Mouse (Mus musculus) liver, embryonic 13.5 days (tissue): ENCODE results near the gene Furin. TPM values are rescaled to one million over a fixed set of nuclear protein-coding genes. Genes with fewer than 3 reads are reported as not detected.
A peak's percentile ranks its signal among the peaks of the same experiment; 100 is the strongest.

Experiments
- ATAC-seq: fragments of 200-750 bp; cut with Nextera tagmentation; 2 replicates; pipeline ENCODE4 v1.8.0; 2017; ENCODE audit warnings: low read depth, mild to moderate bottlenecking, moderate number of reproducible peaks, moderate library complexity
- DNase-seq: peaks from one replicate; pipeline ENCODE4 v3.0.0; 2022
- H3K27ac ChIP-seq: fragments of 300-500 bp; sonication (generic); 2 replicates; pipeline ENCODE4 v1.5.1; 2015; ENCODE audit warnings: moderate library complexity, mild to moderate bottlenecking, inconsistent platforms
- H3K27me3 ChIP-seq: fragments of 300-500 bp; sonication (generic); 2 replicates; pipeline ENCODE4 v1.6.1; 2015; ENCODE audit warnings: mild to moderate bottlenecking, inconsistent platforms
- H3K36me3 ChIP-seq: fragments of 300-500 bp; sonication (generic); 2 replicates; pipeline ENCODE4 v1.6.1; 2015; ENCODE audit warnings: mild to moderate bottlenecking, inconsistent platforms
- H3K4me1 ChIP-seq: fragments of 300-500 bp; sonication (generic); replicated peaks from 2 replicates; pipeline ENCODE4 v1.6.1; 2015; ENCODE audit warnings: inconsistent platforms
- H3K4me2 ChIP-seq: fragments of 300-500 bp; sonication (generic); 2 replicates; pipeline ENCODE4 v1.6.1; 2015; ENCODE audit warnings: inconsistent platforms, mild to moderate bottlenecking, moderate library complexity
- H3K4me3 ChIP-seq: fragments of 300-500 bp; sonication (generic); replicated peaks from 2 replicates; pipeline ENCODE4 v1.5.1; 2015; ENCODE audit warnings: mild to moderate bottlenecking, inconsistent platforms
- H3K9ac ChIP-seq: fragments of 300-500 bp; sonication (generic); 2 replicates; pipeline ENCODE4 v1.6.1; 2015; ENCODE audit warnings: mild to moderate bottlenecking, inconsistent platforms
- H3K9me3 ChIP-seq: fragments of 300-500 bp; sonication (generic); replicated peaks from 2 replicates; pipeline ENCODE4 v1.6.1; 2016; ENCODE audit warnings: inconsistent platforms
- WGBS: fragments of 180-500 bp; shearing (Covaris S2); methylation state at CpG from one replicate; pipeline ENCODE4 v1.1.7; 2015; ENCODE audit not compliant: insufficient replicate concordance; 5-methylcytosine and 5-hydroxymethylcytosine counted together
- polyA plus RNA-seq: library from polyadenylated mRNA; unstranded; fragments of >200 nt; fragmentation: Nextera tagmentation; extraction: Ambion mirVana; gene quantifications from 2 replicates; pipeline ENCODE4 v1.2.1, GENCODE M21; 2015

Furin gene
- 3.8 and 4.1 TPM in 2 replicates for polyA plus RNA-seq

GRCm38 (mm10) chr7:80405188-80405695 lies at the start of gene Furin:
Furin (minus strand) TSS chr7:80405436.
- no peak within 1 kb of the TSS for H3K27ac ChIP-seq
- DNase-seq (no peak), ATAC-seq (no peak)
- WGBS, result 71% methylated on average over 9 of the region's 9 CpGs
- H3K9ac ChIP-seq, result no peak within 1 kb of the TSS
- no peak within 1 kb of the TSS for H3K4me2 ChIP-seq
- no peaks in the 10 kb centered on the region for H3K9me3 ChIP-seq
- no peak within 1 kb of the TSS for H3K4me3 ChIP-seq
- H3K27me3 ChIP-seq, result peaks cover 81% of the 10 kb centered on the region
- H3K4me1 ChIP-seq, result peaks cover 41% of the 10 kb centered on the region
- no peaks in the 10 kb centered on the region for H3K36me3 ChIP-seq

DNA sequence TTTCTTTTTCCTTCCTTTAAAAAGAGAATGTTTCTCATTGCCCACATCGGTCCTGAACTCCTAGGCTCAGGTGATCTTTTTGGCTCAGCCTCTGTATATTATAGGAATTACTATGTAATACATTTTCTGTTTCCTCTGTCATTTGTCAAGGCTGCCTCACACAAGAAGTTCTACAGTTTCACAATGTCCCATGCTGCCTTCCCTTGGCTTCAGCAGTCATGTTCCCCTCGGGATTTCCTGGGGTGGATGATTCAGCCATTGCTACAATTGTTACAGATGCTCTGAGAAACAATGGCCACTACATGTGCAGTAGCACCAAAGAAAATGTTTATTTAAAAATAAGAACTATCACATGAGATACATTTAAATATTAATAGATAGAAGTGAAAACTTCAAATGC lies 49.5 kb upstream of the Furin start:
- no peak for ATAC-seq
- H3K4me2 ChIP-seq, result no peak overlapping the region
- no peak overlapping the region for H3K27ac ChIP-seq
- no peaks in the 10 kb centered on the region for H3K27me3 ChIP-seq
- DNase-seq, result no peak
- 76% methylated on average over 2 of the region's 2 CpGs for WGBS
- H3K9me3 ChIP-seq, result no peaks in the 10 kb centered on the region
- H3K36me3 ChIP-seq, result peaks cover 82% of the 10 kb centered on the region
- no peak overlapping the region for H3K9ac ChIP-seq
- H3K4me1 ChIP-seq, result peaks cover 48% of the 10 kb centered on the region
- H3K4me3 ChIP-seq, result no peak overlapping the region

- Histone ChIP-seq H3K9ac (no peak overlapping the region), H3K9me3 (no peaks in the 10 kb centered on the region), H3K27me3 (no peaks in the 10 kb centered on the region), H3K4me1 (peaks cover 53% of the 10 kb centered on the region), H3K36me3 (peaks cover 76% of the 10 kb centered on the region), H3K4me2 (no peak overlapping the region), H3K4me3 (no peak overlapping the region), H3K27ac (no peak overlapping the region)
- DNase-seq, result no peak
- ATAC-seq, result no peak
- WGBS, result 65% methylated on average over 5 of the region's 5 CpGs
Measured at GRCm38 (mm10) chr7:80453997-80454396, 48.8 kb upstream of the Furin start.

DNA sequence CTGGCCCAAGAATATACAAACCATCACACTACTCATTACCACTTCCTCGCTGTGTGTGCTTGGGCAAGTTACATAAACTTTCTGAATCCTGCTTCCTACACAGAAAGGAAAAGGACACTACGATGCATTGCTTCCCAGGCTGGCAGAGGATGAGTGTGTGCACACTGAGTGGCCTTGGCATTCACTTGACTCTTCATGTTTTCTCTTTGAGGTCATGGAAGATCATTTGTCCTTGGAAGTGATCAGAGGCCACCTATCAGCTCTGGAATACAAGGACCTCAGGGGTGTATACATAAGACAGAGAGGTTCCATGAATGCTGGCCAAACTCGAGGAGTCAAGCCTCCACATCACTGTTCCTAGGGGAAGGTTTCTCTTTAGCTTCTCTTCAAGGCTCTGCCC lies 47.9 kb upstream of the Furin start:
- no peak for ATAC-seq
- Histone ChIP-seq H3K9ac (no peak overlapping the region), H3K27ac (no peak overlapping the region), H3K4me2 (no peak overlapping the region), H3K36me3 (peaks cover 67% of the 10 kb centered on the region), H3K27me3 (no peaks in the 10 kb centered on the region), H3K4me1 (peaks cover 60% of the 10 kb centered on the region), H3K4me3 (no peak overlapping the region), H3K9me3 (no peaks in the 10 kb centered on the region)
- 93% methylated on average over 3 of the region's 3 CpGs for WGBS
- DNase-seq, result no peak

GRCm38 (mm10) chr7:80452241-80452640 lies 47.0 kb upstream of the Furin start:
- peak overlapping the region; percentile 77 for H3K27ac ChIP-seq
- no peak overlapping the region for H3K9ac ChIP-seq
- DNase-seq, result no peak
- H3K9me3 ChIP-seq, result no peaks in the 10 kb centered on the region
- H3K4me1 ChIP-seq, result peaks cover 59% of the 10 kb centered on the region
- no peak; the same call in 1 of the 2 replicates for ATAC-seq
- H3K27me3 ChIP-seq, result no peaks in the 10 kb centered on the region
- 85% methylated on average over 5 of the region's 5 CpGs for WGBS
- peaks cover 58% of the 10 kb centered on the region for H3K36me3 ChIP-seq
- H3K4me2 ChIP-seq, result no peak overlapping the region
- no peak overlapping the region for H3K4me3 ChIP-seq

GRCm38 (mm10) chr7:80451550-80452232 lies 46.5 kb upstream of the Furin start:
- H3K4me3 ChIP-seq, result no peak overlapping the region
- peak; percentile 66 for ATAC-seq
- H3K27me3 ChIP-seq, result no peaks in the 10 kb centered on the region
- no peak for DNase-seq
- H3K27ac ChIP-seq, result peak overlapping the region; percentile 77
- H3K36me3 ChIP-seq, result peaks cover 53% of the 10 kb centered on the region
- WGBS, result 72% methylated on average over 3 of the region's 3 CpGs
- H3K4me2 ChIP-seq, result 0 out of 2 replicates have a peak overlapping the region, but pooled peaks have one; percentile 11
- H3K4me1 ChIP-seq, result peaks cover 59% of the 10 kb centered on the region
- H3K9ac ChIP-seq, result no peak overlapping the region
- H3K9me3 ChIP-seq, result no peaks in the 10 kb centered on the region

DNA sequence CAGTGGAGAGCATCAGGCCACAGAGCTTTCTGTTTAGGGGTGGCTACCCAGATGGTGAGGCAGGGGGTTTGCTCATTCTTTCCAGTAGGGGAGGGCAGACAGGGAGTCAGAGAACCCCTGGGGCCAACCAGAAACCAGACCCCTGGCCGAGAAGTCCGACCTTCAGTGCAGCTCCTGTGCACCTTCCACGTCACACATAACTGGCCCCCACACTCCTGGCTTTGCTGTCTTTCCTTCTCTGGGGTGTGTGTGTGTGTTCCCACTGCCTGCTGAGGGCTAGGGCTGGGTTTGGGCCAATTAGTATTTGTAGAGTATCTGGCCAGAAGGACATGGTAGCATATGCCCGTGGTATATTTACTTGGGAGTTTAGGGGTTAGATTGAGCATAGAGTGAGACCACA lies 45.1 kb upstream of the Furin start:
- peaks cover 39% of the 10 kb centered on the region for H3K36me3 ChIP-seq
- DNase-seq (no peak), ATAC-seq (no peak)
- no peaks in the 10 kb centered on the region for H3K27me3 ChIP-seq
- H3K4me1 ChIP-seq, result peaks cover 64% of the 10 kb centered on the region
- no peak overlapping the region for H3K9ac ChIP-seq
- H3K4me3 ChIP-seq, result no peak overlapping the region
- WGBS, result 42% methylated on average over 4 of the region's 4 CpGs
- no peaks in the 10 kb centered on the region for H3K9me3 ChIP-seq
- no peak overlapping the region for H3K4me2 ChIP-seq
- H3K27ac ChIP-seq, result peak overlapping the region; percentile 13

GRCm38 (mm10) chr7:80449620-80450091 lies 44.4 kb upstream of the Furin start:
- DNase-seq, result no peak
- WGBS, result 18% methylated on average over 6 of the region's 6 CpGs
- ATAC-seq, result no peak
- H3K27ac ChIP-seq, result peak overlapping the region; percentile 13
- peaks cover 32% of the 10 kb centered on the region for H3K36me3 ChIP-seq
- peak overlapping the region; percentile 8; the same call in 1 of the 2 replicates for H3K9ac ChIP-seq
- no peak overlapping the region for H3K4me2 ChIP-seq
- H3K4me1 ChIP-seq, result peaks cover 71% of the 10 kb centered on the region
- H3K4me3 ChIP-seq, result no peak overlapping the region
- H3K27me3 ChIP-seq, result no peaks in the 10 kb centered on the region
- H3K9me3 ChIP-seq, result no peaks in the 10 kb centered on the region

DNA sequence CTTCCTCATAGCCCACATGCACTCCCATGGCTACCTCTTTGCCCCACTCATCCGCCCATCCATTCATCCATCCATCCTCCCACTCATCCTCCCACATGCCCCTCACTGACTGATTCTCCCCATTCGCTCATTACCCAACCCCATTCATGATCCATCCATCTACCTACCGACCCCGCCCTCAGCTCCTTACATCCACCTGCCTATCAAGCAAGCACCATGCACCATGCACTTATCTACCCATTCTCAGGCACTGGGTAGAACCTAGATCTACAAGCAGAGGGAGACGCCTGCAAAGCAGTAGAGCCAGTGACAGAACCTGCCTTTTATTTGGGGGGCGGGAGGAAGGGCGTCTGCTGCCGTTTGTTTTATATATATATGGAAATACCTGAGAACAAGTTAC lies 42.1 kb upstream of the Furin start:
- no peaks in the 10 kb centered on the region for H3K27me3 ChIP-seq
- peak overlapping the region; percentile 59; the same call in 1 of the 2 replicates for H3K27ac ChIP-seq
- ATAC-seq (peak; percentile 78), DNase-seq (peak; percentile 73)
- no peak overlapping the region for H3K4me3 ChIP-seq
- peaks cover 91% of the 10 kb centered on the region for H3K4me1 ChIP-seq
- H3K4me2 ChIP-seq, result peak overlapping the region; percentile 42
- no peak overlapping the region for H3K9ac ChIP-seq
- 37% methylated on average over 8 of the region's 8 CpGs for WGBS
- peaks cover 10% of the 10 kb centered on the region for H3K36me3 ChIP-seq
- H3K9me3 ChIP-seq, result no peaks in the 10 kb centered on the region

GRCm38 (mm10) chr7:80446221-80446878 lies 41.1 kb upstream of the Furin start:
- H3K27me3 ChIP-seq, result no peaks in the 10 kb centered on the region
- H3K27ac ChIP-seq, result peak overlapping the region; percentile 82; the same call in 1 of the 2 replicates
- H3K9ac ChIP-seq, result 0 out of 2 replicates have a peak overlapping the region, but pooled peaks have one; percentile 4
- no peaks in the 10 kb centered on the region for H3K36me3 ChIP-seq
- WGBS, result 68% methylated on average over 7 of the region's 7 CpGs
- no peaks in the 10 kb centered on the region for H3K9me3 ChIP-seq
- no peak overlapping the region for H3K4me3 ChIP-seq
- ATAC-seq (no peak), DNase-seq (no peak)
- H3K4me1 ChIP-seq, result peaks cover 84% of the 10 kb centered on the region
- no peak overlapping the region for H3K4me2 ChIP-seq

- Histone ChIP-seq H3K4me3 (0 out of 2 replicates have a peak overlapping the region, but pooled peaks have one; percentile 0), H3K9me3 (no peaks in the 10 kb centered on the region), H3K9ac (peak overlapping the region; percentile 48; the same call in 1 of the 2 replicates), H3K36me3 (no peaks in the 10 kb centered on the region), H3K4me1 (peaks cover 75% of the 10 kb centered on the region), H3K27me3 (no peaks in the 10 kb centered on the region), H3K4me2 (peak overlapping the region; percentile 46), H3K27ac (peak overlapping the region; percentile 82)
- DNase-seq (peak; percentile 54), ATAC-seq (peak; percentile 79)
- WGBS, result 14% methylated on average over 6 of the region's 6 CpGs
Measured at GRCm38 (mm10) chr7:80445492-80445891, 40.3 kb upstream of the Furin start.
